Mouse (Mus musculus): ENCODE measurements at regions not wholly inside any gene's neighbourhood (a gene's known extent, or its start where the extent isn't known, plus 50 kb on each side); places are given as distances from the start of the nearest gene placed in this dataset.

GRCm38 (mm10) chr11:20882756-20883155 is 51.9 kb upstream of the Lgalsl start:
- TF ChIP-seq EP300 (IDR thresholded peaks at IDR 0.05; ENCODE audit: low read depth) (no peak), CTCF (IDR thresholded peaks at IDR 0.05; ENCODE audit: low read depth) (no peak)

Data from liver, postnatal 0 days (tissue).